Mouse (Mus musculus) c-Kit-positive CD71-positive TER-119-negative erythroid progenitor cells, embryonic 14.5 days (primary cell): ENCODE results near the gene Negr1.
"Not testable (repeated sequence)": the region's sequence is repeated elsewhere in the genome, so short reads cannot be mapped to it uniquely, and the experiment has no call there.

Experiments
- DNase-seq: peaks from one replicate; pipeline ENCODE4 v3.0.0-alpha.2; 2013; ENCODE audit warnings: low read depth

The Negr1 gene

GRCm38 (mm10) chr3:156999177-156999808, 437.7 kb downstream of the Negr1 start:
- DNase-seq = no peak

- DNase-seq = no peak
These were observed 460.0 kb downstream of the Negr1 start for GRCm38 (mm10) chr3:157021632-157022031.

- DNase-seq = no peak
These were observed 463.0 kb downstream of the Negr1 start for GRCm38 (mm10) chr3:157024580-157024979.

- DNase-seq = no peak
These were observed 470.0 kb downstream of the Negr1 start for GRCm38 (mm10) chr3:157031513-157032142.

GRCm38 (mm10) chr3:157036016-157036415, 474.4 kb downstream of the Negr1 start:
- DNase-seq = no peak

- no peak for DNase-seq
These were observed 475.0 kb downstream of the Negr1 start for GRCm38 (mm10) chr3:157036568-157036967.

- no peak for DNase-seq
These were observed 479.0 kb downstream of the Negr1 start for GRCm38 (mm10) chr3:157040619-157041018.

- no peak for DNase-seq
These were observed 483.0 kb downstream of the Negr1 start for GRCm38 (mm10) chr3:157044565-157044964.

- not testable (repeated sequence) for DNase-seq
These were observed 502.8 kb downstream of the Negr1 start for GRCm38 (mm10) chr3:157064438-157064837.

GRCm38 (mm10) chr3:157066331-157066730, 504.7 kb downstream of the Negr1 start:
- no peak for DNase-seq

GRCm38 (mm10) chr3:157079250-157079965, 517.8 kb downstream of the Negr1 start:
- no peak for DNase-seq

- no peak for DNase-seq
These were observed 518.3 kb downstream of the Negr1 start for GRCm38 (mm10) chr3:157079966-157080306.

GRCm38 (mm10) chr3:157080585-157080984, 519.0 kb downstream of the Negr1 start:
- DNase-seq = no peak

- DNase-seq = no peak
These were observed 521.5 kb downstream of the Negr1 start for GRCm38 (mm10) chr3:157082808-157083784.

- no peak for DNase-seq
These were observed 523.6 kb downstream of the Negr1 start for GRCm38 (mm10) chr3:157085180-157085579.

- DNase-seq = no peak
These were observed 528.5 kb downstream of the Negr1 start for GRCm38 (mm10) chr3:157090051-157090450.

GRCm38 (mm10) chr3:157096284-157096683, 534.7 kb downstream of the Negr1 start:
- DNase-seq = no peak

GRCm38 (mm10) chr3:157097514-157097913, 535.9 kb downstream of the Negr1 start:
- DNase-seq = no peak

- DNase-seq = no peak
These were observed 536.8 kb downstream of the Negr1 start for GRCm38 (mm10) chr3:157098417-157098816.

GRCm38 (mm10) chr3:157104866-157105579, 543.4 kb downstream of the Negr1 start:
- DNase-seq = no peak

GRCm38 (mm10) chr3:157105580-157106264, 544.1 kb downstream of the Negr1 start:
- no peak for DNase-seq
